Mouse (Mus musculus) forebrain, embryonic 11.5 days (tissue): ENCODE results near the gene Zfp131. TPM values are rescaled to one million over a fixed set of nuclear protein-coding genes. Genes with fewer than 3 reads are reported as not detected.

Experiments
- ATAC-seq: fragments of 200-750 bp; cut with Nextera tagmentation; replicated peaks from 2 replicates; pipeline ENCODE4 v1.8.0; 2017; ENCODE audit warnings: moderate TSS enrichment; ENCODE audit not compliant: low FRiP score
- DNase-seq: peaks from one replicate; pipeline ENCODE4 v3.0.0-alpha.2; 2017; ENCODE audit warnings: low spot score
- H3K27ac ChIP-seq: fragments of 300-500 bp; sonication (generic); 2 replicates; pipeline ENCODE4 v1.5.1; 2014; ENCODE audit warnings: low read depth, low read length
- H3K27me3 ChIP-seq: fragments of 300-500 bp; sonication (generic); 2 replicates; pipeline ENCODE4 v1.6.1; 2014; ENCODE audit warnings: mild to moderate bottlenecking, low read length, mixed read lengths; ENCODE audit not compliant: control insufficient read depth, insufficient read depth
- H3K36me3 ChIP-seq: fragments of 300-500 bp; sonication (generic); 2 replicates; pipeline ENCODE4 v1.6.1; 2014; ENCODE audit warnings: mild to moderate bottlenecking, low read length, moderate library complexity, mixed read lengths; ENCODE audit not compliant: control insufficient read depth, insufficient read depth
- H3K4me1 ChIP-seq: fragments of 300-500 bp; sonication (generic); replicated peaks from 2 replicates; pipeline ENCODE4 v1.6.1; 2014; ENCODE audit warnings: low read length, mixed read lengths; ENCODE audit not compliant: control insufficient read depth, insufficient read depth
- H3K4me2 ChIP-seq: fragments of 300-500 bp; sonication (generic); 2 replicates; pipeline ENCODE4 v1.6.1; 2014; ENCODE audit warnings: low read depth, mild to moderate bottlenecking, low read length, moderate library complexity, mixed read lengths; ENCODE audit not compliant: severe bottlenecking
- H3K4me3 ChIP-seq: fragments of 300-500 bp; sonication (generic); 2 replicates; pipeline ENCODE4 v1.5.1; 2014; ENCODE audit warnings: low read depth, low read length
- H3K9ac ChIP-seq: fragments of 300-500 bp; sonication (generic); 2 replicates; pipeline ENCODE4 v1.6.1; 2014; ENCODE audit warnings: low read length
- H3K9me3 ChIP-seq: fragments of 300-500 bp; sonication (generic); 2 replicates; pipeline ENCODE4 v1.6.1; 2016; ENCODE audit warnings: low read length, mixed read lengths; ENCODE audit not compliant: control insufficient read depth
- WGBS: fragments of 180-500 bp; shearing (Covaris S2); extraction: QIAGEN DNeasy Blood & Tissue Kit; methylation state at CpG from one replicate; pipeline ENCODE4 v1.1.7; 2014; 5-methylcytosine and 5-hydroxymethylcytosine counted together
- polyA plus RNA-seq: library from polyadenylated mRNA; unstranded; fragments of >200 nt; fragmentation: Nextera tagmentation; extraction: Ambion mirVana; gene quantifications from 2 replicates; pipeline ENCODE4 v1.2.1, GENCODE M21; 2014

Gene Zfp131
- polyA plus RNA-seq, 1 experiment from 2014 or later, result 50.7 TPM

DNA sequence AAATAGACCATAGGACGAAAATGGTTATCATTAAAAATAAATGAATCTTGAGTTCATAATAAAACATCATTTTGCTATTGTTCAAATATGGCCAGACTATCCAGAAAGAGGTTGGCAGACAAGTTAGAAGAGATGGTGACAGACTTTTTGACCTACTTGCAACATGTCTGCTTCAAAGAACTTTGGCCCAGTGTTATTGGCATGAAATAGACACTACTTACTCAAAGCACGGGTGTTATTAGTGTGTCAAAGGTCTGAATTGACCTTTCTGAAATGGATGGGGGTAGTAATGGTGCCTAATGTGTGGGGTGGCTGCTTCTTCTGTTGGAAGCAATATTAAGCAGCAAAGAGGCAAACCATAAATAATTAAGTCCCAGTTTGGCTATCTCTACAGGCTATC is 74.6 kb downstream of the Zfp131 start:
- Histone ChIP-seq H3K9me3 (no peaks in the 10 kb centered on the region), H3K4me3 (no peak overlapping the region), H3K9ac (no peak overlapping the region), H3K4me1 (no peaks in the 10 kb centered on the region), H3K27ac (no peak overlapping the region), H3K4me2 (no peak overlapping the region), H3K27me3 (no peaks in the 10 kb centered on the region), H3K36me3 (no peaks in the 10 kb centered on the region)
- 82% methylated on average over 2 of the region's 2 CpGs for WGBS
- ATAC-seq (no peak), DNase-seq (no peak)

Other genes starting within 250 kb of the Zfp131 start
- gene Ccl28, start 167.1 kb downstream of the Zfp131 start, polyA plus RNA-seq, result 0.19 and 0.41 TPM in 2 replicates
- gene Hmgcs1, start 100.5 kb downstream of the Zfp131 start, polyA plus RNA-seq, result 389 and 403 TPM in 2 replicates
- 4.9 and 5.8 TPM in 2 replicates for gene Nim1k, start 35.0 kb downstream of the Zfp131 start, polyA plus RNA-seq
- gene AF067063, start 39.3 kb upstream of the Zfp131 start, polyA plus RNA-seq, result not detected in 2 replicates
- not detected in 2 replicates for gene D13Ertd608e, start 45.1 kb upstream of the Zfp131 start, polyA plus RNA-seq
- gene Tcstv1, start 103.9 kb upstream of the Zfp131 start, polyA plus RNA-seq, result not detected in 2 replicates
- gene Gm21761, start 138.4 kb upstream of the Zfp131 start, polyA plus RNA-seq, result not detected in 2 replicates
- not detected in 2 replicates for gene B020031M17Rik, start 159.9 kb upstream of the Zfp131 start, polyA plus RNA-seq
- not detected in 2 replicates for gene Gm36079, start 236.1 kb upstream of the Zfp131 start, polyA plus RNA-seq